Mouse (Mus musculus) ovary, adult 2 months (tissue): ENCODE data around the gene 4930447C04Rik. TPM values are rescaled to one million over a fixed set of nuclear protein-coding genes. Genes with fewer than 3 reads are reported as not detected.

Experiments
- polyA plus RNA-seq: library from polyadenylated mRNA; depleted of rRNA; stranded (reverse); fragments of >200 nt; gene quantifications from 2 replicates; pipeline ENCODE4 v1.2.3, GENCODE M21; 2012; rRNA removed

4930447C04Rik gene
- not detected in 2 replicates for polyA plus RNA-seq

GRCm38 (mm10) chr12:72940071-72940821, at the start of gene 4930447C04Rik:
Gene 4930447C04Rik, minus strand, starts transcription at chr12:72940774.

GRCm38 (mm10) chr12:72939616-72940015, 958 bp downstream of the 4930447C04Rik start, which contains the start of gene Six6:
Gene Six6, plus strand, starts transcription at chr12:72939892.

Other genes starting within 250 kb of the 4930447C04Rik start
- gene Ppm1a, start 183.3 kb downstream of the 4930447C04Rik start, polyA plus RNA-seq: 23.2 and 25.5 TPM in 2 replicates
- not detected in 2 replicates for gene Six6, start 882 bp downstream of the 4930447C04Rik start, polyA plus RNA-seq
- gene Six1, start 113.1 kb upstream of the 4930447C04Rik start, polyA plus RNA-seq: 0.31 and 0.71 TPM in 2 replicates
- 1.4 and 1.7 TPM in 2 replicates for gene Six4, start 172.7 kb upstream of the 4930447C04Rik start, polyA plus RNA-seq
- gene Mnat1, start 182.9 kb upstream of the 4930447C04Rik start, polyA plus RNA-seq: 3.3 and 4.6 TPM in 2 replicates